Mouse (Mus musculus): ENCODE data around the gene Zfp148. TPM values are rescaled to one million over a fixed set of nuclear protein-coding genes. Genes with fewer than 3 reads are reported as not detected.
"Not testable (repeated sequence)": the region's sequence is repeated elsewhere in the genome, so short reads cannot be mapped to it uniquely, and the experiment has no call there.

The Zfp148 gene
- polyA plus RNA-seq, 1 experiment from 2014 or later, result 48.2 TPM

DNA sequence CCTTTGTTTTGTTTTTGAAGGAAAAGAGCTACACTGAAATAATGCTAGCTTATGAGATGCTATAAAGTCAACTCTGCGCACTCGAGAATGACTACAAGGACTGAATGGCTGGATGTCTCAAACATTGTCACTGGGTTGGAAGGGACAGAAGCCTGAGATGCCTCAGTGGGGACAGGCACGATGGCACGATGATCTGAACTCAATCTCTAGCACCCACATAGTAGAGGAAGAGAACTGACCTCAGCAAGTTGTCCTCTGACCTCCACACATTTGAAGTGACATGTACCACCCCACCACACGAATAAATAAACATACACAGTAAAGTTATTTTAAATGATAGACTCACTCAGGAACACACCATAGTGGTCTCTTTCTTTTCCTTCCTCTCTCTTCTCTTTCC lies 4.4 kb upstream of the Zfp148 start:
- Histone ChIP-seq H3K27ac (ENCODE audit: low read length) (no peak overlapping the region), H3K9ac (ENCODE audit: low read length) (no peak overlapping the region), H3K4me1 (ENCODE audit: control insufficient read depth, insufficient read depth, low read length) (peaks cover 7% of the 10 kb centered on the region), H3K27me3 (ENCODE audit: control insufficient read depth, insufficient read depth, low read length) (no peaks in the 10 kb centered on the region), H3K4me2 (ENCODE audit: low read depth, low read length) (no peak overlapping the region), H3K36me3 (ENCODE audit: control insufficient read depth, insufficient read depth, low read length) (no peaks in the 10 kb centered on the region), H3K4me3 (replicated peaks; ENCODE audit: low read length) (no peak overlapping the region), H3K9me3 (replicated peaks; ENCODE audit: control insufficient read depth, low read length) (no peaks in the 10 kb centered on the region)
- no peak for ATAC-seq (ENCODE audit: insufficient read depth, low FRiP score)
- WGBS, result 83% methylated on average over 5 of the region's 5 CpGs

GRCm38 (mm10) chr16:33379219-33379943 lies 1.3 kb upstream of the Zfp148 start:
- peak overlapping the region; percentile 71 for H3K4me2 ChIP-seq (ENCODE audit: low read depth, low read length)
- H3K4me3 ChIP-seq (replicated peaks; ENCODE audit: low read length), result peak overlapping the region; percentile 93
- H3K9ac ChIP-seq (ENCODE audit: low read length), result peak overlapping the region; percentile 99
- H3K4me1 ChIP-seq (ENCODE audit: control insufficient read depth, insufficient read depth, low read length), result peaks cover 15% of the 10 kb centered on the region
- no peaks in the 10 kb centered on the region for H3K36me3 ChIP-seq (ENCODE audit: control insufficient read depth, insufficient read depth, low read length)
- WGBS, result 45% methylated on average over 6 of the region's 6 CpGs
- H3K9me3 ChIP-seq (replicated peaks; ENCODE audit: control insufficient read depth, low read length), result no peaks in the 10 kb centered on the region
- H3K27me3 ChIP-seq (ENCODE audit: control insufficient read depth, insufficient read depth, low read length), result no peaks in the 10 kb centered on the region
- no peak for ATAC-seq (ENCODE audit: insufficient read depth, low FRiP score)
- peak overlapping the region; percentile 98 for H3K27ac ChIP-seq (ENCODE audit: low read length)

DNA sequence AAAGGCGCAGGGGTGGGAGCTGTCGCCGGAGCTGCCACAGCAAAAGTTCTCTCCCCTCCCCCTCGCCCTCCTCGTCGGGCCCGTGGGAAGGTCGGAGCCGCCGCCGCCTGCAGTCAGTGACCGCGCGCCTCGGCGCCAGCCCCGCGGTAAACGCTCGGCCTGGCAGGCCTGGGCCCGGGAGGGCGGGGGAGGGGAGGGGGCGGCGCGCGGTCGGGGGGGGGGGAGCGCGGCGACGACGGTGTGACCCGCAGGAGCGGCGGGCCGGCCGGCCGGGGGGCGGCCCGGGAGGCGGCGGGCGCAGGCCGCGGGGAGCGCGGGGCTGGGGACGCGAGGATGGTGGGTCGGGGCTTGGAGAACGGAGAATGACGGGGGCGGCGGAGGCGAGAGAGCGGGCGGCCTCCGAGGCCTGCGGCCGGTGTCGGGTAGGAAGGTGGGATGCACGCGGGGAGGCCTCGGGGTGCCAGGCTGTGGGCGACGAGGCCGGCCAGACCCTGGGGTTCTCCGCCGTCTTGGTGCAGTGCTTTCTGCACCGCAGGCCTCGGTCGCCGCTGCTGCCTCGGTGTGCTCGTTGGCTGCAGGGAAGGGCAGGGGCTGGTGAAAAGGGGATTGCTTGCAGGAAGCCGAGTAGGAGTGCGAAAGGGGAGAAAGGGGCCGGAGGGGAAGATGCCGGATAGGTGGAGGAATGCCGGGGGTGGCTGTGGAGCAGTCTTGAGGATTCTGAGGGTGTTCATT lies 412 bp downstream of the Zfp148 start:
- Histone ChIP-seq H3K27me3 (ENCODE audit: control insufficient read depth, insufficient read depth, low read length) (no peaks in the 10 kb centered on the region), H3K4me3 (replicated peaks; ENCODE audit: low read length) (peak overlapping the region; percentile 93), H3K36me3 (ENCODE audit: control insufficient read depth, insufficient read depth, low read length) (no peaks in the 10 kb centered on the region), H3K4me2 (ENCODE audit: low read depth, low read length) (peak overlapping the region; percentile 75), H3K9ac (ENCODE audit: low read length) (peak overlapping the region; percentile 99), H3K27ac (ENCODE audit: low read length) (peak overlapping the region; percentile 98), H3K4me1 (ENCODE audit: control insufficient read depth, insufficient read depth, low read length) (peaks cover 15% of the 10 kb centered on the region), H3K9me3 (replicated peaks; ENCODE audit: control insufficient read depth, low read length) (no peaks in the 10 kb centered on the region)
- peak; percentile 76 for ATAC-seq (ENCODE audit: insufficient read depth, low FRiP score)
- WGBS, result 2% methylated on average over 44 of the region's 80 CpGs

DNA sequence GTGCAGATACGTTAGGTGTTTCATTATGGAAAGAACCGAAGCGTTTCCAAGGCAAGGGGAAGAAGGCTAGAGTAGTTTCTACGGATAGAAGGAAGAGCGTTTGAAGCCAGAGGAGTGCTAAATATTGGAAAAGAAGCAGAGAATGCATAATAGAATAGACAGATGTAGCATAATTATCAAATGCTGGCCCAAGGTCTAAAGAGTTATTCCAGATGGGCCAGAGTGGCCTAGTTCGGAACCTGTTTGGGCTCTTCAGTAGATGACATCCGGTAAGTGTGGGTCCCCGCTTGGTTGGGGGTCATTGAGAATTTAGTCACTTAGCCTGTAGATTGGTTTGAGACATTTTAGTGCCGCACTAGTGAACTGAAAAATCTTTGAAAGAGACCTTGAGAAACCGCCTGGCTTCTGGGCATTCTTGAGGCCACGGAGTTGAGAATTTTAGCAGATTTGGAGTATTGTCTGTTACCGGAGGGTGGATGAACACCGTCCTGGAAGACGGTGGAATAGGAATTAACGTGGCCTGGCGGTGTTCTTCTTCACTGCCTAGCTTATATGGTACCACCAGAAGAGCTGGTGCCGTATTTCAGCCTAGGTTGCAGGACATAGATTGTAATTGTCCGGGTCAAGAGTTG lies 1.1 kb downstream of the Zfp148 start:
- ATAC-seq (ENCODE audit: insufficient read depth, low FRiP score), result no peak
- Histone ChIP-seq H3K36me3 (ENCODE audit: control insufficient read depth, insufficient read depth, low read length) (no peaks in the 10 kb centered on the region), H3K4me1 (ENCODE audit: control insufficient read depth, insufficient read depth, low read length) (peaks cover 15% of the 10 kb centered on the region), H3K9me3 (replicated peaks; ENCODE audit: control insufficient read depth, low read length) (no peaks in the 10 kb centered on the region), H3K27me3 (ENCODE audit: control insufficient read depth, insufficient read depth, low read length) (no peaks in the 10 kb centered on the region), H3K27ac (ENCODE audit: low read length) (peak overlapping the region; percentile 98), H3K4me2 (ENCODE audit: low read depth, low read length) (peak overlapping the region; percentile 75), H3K9ac (ENCODE audit: low read length) (peak overlapping the region; percentile 99), H3K4me3 (replicated peaks; ENCODE audit: low read length) (peak overlapping the region; percentile 93)
- WGBS, result 1% methylated on average over 18 of the region's 18 CpGs

DNA sequence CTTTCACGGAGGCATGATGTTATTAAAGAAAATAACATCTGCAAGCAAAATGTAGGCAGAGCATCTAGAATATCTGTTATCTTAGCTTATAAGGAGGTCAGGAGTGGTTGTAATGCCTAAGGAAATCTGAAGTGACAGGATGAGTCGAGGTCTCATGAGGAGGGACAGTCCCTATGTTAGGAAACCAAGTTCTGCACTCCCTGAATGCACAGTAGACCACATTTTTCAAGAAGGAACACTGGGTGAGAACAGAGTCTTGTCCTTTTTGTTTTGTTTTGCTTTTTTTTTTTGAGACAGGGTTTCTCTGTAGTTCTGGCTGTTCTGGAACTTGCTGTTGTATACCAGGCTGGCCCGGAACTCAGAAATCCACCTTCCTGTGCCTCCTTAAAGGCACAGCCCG lies 1.7 kb downstream of the Zfp148 start:
- WGBS, result 22% methylated on average over 4 of the region's 4 CpGs
- peak overlapping the region; percentile 99 for H3K9ac ChIP-seq (ENCODE audit: low read length)
- H3K27ac ChIP-seq (ENCODE audit: low read length), result no peak overlapping the region; the same call in 1 of the 2 replicates
- no peak for ATAC-seq (ENCODE audit: insufficient read depth, low FRiP score)
- peak overlapping the region; percentile 93 for H3K4me3 ChIP-seq (replicated peaks; ENCODE audit: low read length)
- H3K4me1 ChIP-seq (ENCODE audit: control insufficient read depth, insufficient read depth, low read length), result peaks cover 15% of the 10 kb centered on the region
- no peaks in the 10 kb centered on the region for H3K27me3 ChIP-seq (ENCODE audit: control insufficient read depth, insufficient read depth, low read length)
- H3K9me3 ChIP-seq (replicated peaks; ENCODE audit: control insufficient read depth, low read length), result no peaks in the 10 kb centered on the region
- H3K36me3 ChIP-seq (ENCODE audit: control insufficient read depth, insufficient read depth, low read length), result no peaks in the 10 kb centered on the region
- peak overlapping the region; percentile 75 for H3K4me2 ChIP-seq (ENCODE audit: low read depth, low read length)

DNA sequence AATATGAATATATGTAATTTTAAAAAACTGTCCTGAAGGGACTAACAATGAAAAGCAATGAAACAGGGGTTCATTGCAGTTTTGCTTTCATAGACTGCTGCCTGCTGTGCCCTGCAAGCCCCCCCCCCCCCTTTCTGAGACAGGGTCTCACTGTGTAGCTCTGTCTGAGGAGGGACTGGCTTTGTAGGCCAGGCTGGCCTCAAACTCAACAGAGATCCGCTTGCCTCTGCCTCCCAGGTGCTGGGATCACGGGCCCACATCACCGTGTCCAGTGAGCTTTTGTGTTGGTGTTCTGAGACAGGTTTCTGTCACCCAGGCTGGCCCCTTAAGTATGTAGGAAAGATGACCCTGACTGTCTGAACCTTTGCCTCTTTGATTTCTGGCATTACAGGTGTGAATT lies 2.9 kb downstream of the Zfp148 start:
- H3K9ac ChIP-seq (ENCODE audit: low read length), result no peak overlapping the region
- H3K9me3 ChIP-seq (replicated peaks; ENCODE audit: control insufficient read depth, low read length), result no peaks in the 10 kb centered on the region
- H3K27me3 ChIP-seq (ENCODE audit: control insufficient read depth, insufficient read depth, low read length), result no peaks in the 10 kb centered on the region
- H3K4me1 ChIP-seq (ENCODE audit: control insufficient read depth, insufficient read depth, low read length), result peaks cover 15% of the 10 kb centered on the region
- 89% methylated on average over 3 of the region's 3 CpGs for WGBS
- no peak for ATAC-seq (ENCODE audit: insufficient read depth, low FRiP score)
- no peak overlapping the region for H3K4me3 ChIP-seq (replicated peaks; ENCODE audit: low read length)
- no peak overlapping the region for H3K27ac ChIP-seq (ENCODE audit: low read length)
- no peak overlapping the region for H3K4me2 ChIP-seq (ENCODE audit: low read depth, low read length)
- no peaks in the 10 kb centered on the region for H3K36me3 ChIP-seq (ENCODE audit: control insufficient read depth, insufficient read depth, low read length)

GRCm38 (mm10) chr16:33384057-33384456 lies 3.4 kb downstream of the Zfp148 start:
- not testable (repeated sequence) for H3K27ac ChIP-seq (ENCODE audit: low read length); ATAC-seq (ENCODE audit: insufficient read depth, low FRiP score); H3K27me3 ChIP-seq (ENCODE audit: control insufficient read depth, insufficient read depth, low read length); H3K9me3 ChIP-seq (replicated peaks; ENCODE audit: control insufficient read depth, low read length); H3K4me2 ChIP-seq (ENCODE audit: low read depth, low read length); H3K36me3 ChIP-seq (ENCODE audit: control insufficient read depth, insufficient read depth, low read length); H3K9ac ChIP-seq (ENCODE audit: low read length); H3K4me3 ChIP-seq (replicated peaks; ENCODE audit: low read length)
- H3K4me1 ChIP-seq (ENCODE audit: control insufficient read depth, insufficient read depth, low read length), result peaks cover 15% of the 10 kb centered on the region
- WGBS, result 88% methylated on average over 2 of the region's 2 CpGs

GRCm38 (mm10) chr16:33387013-33387412 lies 6.4 kb downstream of the Zfp148 start:
- 59% methylated on average over 2 of the region's 2 CpGs for WGBS
- Histone ChIP-seq H3K4me3 (replicated peaks; ENCODE audit: low read length) (no peak overlapping the region), H3K27me3 (ENCODE audit: control insufficient read depth, insufficient read depth, low read length) (no peaks in the 10 kb centered on the region), H3K4me2 (ENCODE audit: low read depth, low read length) (no peak overlapping the region), H3K9ac (ENCODE audit: low read length) (no peak overlapping the region), H3K36me3 (ENCODE audit: control insufficient read depth, insufficient read depth, low read length) (no peaks in the 10 kb centered on the region), H3K27ac (ENCODE audit: low read length) (no peak overlapping the region), H3K9me3 (replicated peaks; ENCODE audit: control insufficient read depth, low read length) (no peaks in the 10 kb centered on the region), H3K4me1 (ENCODE audit: control insufficient read depth, insufficient read depth, low read length) (peaks cover 8% of the 10 kb centered on the region; the same call in 1 of the 2 replicates)
- ATAC-seq (ENCODE audit: insufficient read depth, low FRiP score), result no peak

GRCm38 (mm10) chr16:33387420-33387819 lies 6.8 kb downstream of the Zfp148 start:
- Histone ChIP-seq H3K27me3 (ENCODE audit: control insufficient read depth, insufficient read depth, low read length) (no peaks in the 10 kb centered on the region), H3K27ac (ENCODE audit: low read length) (no peak overlapping the region), H3K9ac (ENCODE audit: low read length) (no peak overlapping the region), H3K4me2 (ENCODE audit: low read depth, low read length) (no peak overlapping the region), H3K4me1 (ENCODE audit: control insufficient read depth, insufficient read depth, low read length) (peaks cover 6% of the 10 kb centered on the region; the same call in 1 of the 2 replicates), H3K9me3 (replicated peaks; ENCODE audit: control insufficient read depth, low read length) (no peaks in the 10 kb centered on the region), H3K36me3 (ENCODE audit: control insufficient read depth, insufficient read depth, low read length) (no peaks in the 10 kb centered on the region), H3K4me3 (replicated peaks; ENCODE audit: low read length) (no peak overlapping the region)
- no peak for ATAC-seq (ENCODE audit: insufficient read depth, low FRiP score)
- WGBS, result 93% methylated on average over 2 of the region's 2 CpGs
